Mouse (Mus musculus): Measurements from ENCODE around the gene Fam149a.

Fam149a gene

DNA sequence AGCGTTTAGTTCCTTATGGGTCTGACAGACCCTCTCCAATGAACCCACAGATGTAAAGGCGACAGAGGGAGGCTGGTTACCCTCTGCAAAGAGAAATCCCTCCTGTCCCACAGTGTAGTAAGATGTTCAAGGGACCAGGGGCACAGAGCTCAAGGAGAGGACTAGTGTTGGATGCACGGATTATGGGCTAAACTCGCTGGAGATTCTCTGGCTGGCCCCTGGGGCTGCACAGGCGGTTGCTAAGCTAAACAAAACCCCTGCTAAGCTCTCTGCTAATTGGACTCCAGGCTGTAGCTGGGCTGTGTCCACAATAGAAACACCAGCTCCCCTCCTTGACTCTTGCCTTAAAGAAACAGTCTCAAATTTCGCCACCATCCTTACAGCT lies at the start of gene Fam149a:
Gene Fam149a (minus strand): TSS at position 329 of the 385 bp plus-strand sequence.
- DNase-seq (ENCODE audit: inconsistent age in 2 of 2, low spot score in 1 of 2) = no peak

DNA sequence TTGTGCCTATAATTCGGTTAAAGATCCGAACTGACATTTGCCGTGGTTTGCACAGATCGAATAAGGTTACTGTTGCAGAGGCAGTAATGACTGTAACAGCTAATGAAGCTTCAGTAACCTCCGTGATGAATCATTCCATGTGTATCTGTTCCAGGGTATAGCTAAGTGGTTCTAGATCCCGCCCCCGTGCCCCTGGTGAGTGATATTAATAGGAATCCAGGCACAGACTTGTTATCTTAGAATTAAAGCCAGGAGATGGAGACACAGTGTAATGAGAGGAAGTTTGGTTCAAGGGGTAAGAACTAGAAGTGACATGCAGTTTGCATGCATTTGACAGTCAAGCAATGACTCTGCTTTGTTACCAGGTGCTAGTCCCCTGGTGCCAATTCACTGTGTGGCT lies 38.1 kb upstream of the Fam149a start:
- DNase-seq (ENCODE audit: inconsistent age in 2 of 2, low spot score in 1 of 2) = no peak

DNA sequence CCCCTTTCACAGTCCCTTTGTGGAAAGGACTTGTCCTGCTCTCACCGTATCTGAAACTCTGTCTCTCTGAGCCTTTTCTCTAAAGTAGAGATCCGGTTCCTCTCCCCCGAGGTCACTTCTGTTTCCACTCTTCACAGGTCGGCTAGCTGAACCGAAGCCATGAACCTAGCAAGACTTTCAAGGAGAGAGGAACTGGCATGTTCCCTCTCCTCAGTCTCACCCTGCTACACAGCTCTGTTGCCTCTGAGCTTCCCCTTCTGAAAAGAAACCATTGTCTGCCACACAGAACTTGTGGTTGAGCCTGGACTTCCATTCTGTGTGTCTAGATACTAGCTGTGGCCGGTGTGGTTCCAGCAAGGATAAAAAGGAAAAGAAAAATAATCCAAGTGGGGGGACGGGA lies 32.9 kb upstream of the Fam149a start:
- DNase-seq (ENCODE audit: inconsistent age in 2 of 2, low spot score in 1 of 2) = peak in 1 of 2 experiments; percentile 31

DNA sequence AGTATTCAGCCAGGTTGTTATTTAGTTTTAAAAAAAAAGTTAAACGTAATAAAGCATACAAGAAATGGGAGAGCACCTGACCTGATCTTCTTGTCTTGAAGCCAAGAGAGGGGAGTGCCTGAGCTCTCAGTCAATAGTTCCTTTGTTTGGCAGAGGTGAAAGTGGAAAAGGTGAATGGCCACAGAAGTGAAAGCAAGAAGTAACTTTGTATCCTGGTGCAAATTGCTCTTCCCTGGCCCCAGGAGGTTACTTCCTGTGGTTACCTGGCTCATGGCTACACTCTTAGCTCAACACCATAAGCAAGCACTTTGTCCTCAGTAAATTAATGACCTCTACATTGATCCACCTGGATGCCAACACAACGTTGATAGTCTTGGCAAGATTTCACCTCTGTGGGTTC lies 28.8 kb upstream of the Fam149a start, which contains the start of gene Tlr3:
Gene Tlr3 (minus strand): TSS at position 199 of the 400 bp plus-strand sequence.
- DNase-seq (ENCODE audit: inconsistent age in 2 of 2, low spot score in 1 of 2) = no peak

DNA sequence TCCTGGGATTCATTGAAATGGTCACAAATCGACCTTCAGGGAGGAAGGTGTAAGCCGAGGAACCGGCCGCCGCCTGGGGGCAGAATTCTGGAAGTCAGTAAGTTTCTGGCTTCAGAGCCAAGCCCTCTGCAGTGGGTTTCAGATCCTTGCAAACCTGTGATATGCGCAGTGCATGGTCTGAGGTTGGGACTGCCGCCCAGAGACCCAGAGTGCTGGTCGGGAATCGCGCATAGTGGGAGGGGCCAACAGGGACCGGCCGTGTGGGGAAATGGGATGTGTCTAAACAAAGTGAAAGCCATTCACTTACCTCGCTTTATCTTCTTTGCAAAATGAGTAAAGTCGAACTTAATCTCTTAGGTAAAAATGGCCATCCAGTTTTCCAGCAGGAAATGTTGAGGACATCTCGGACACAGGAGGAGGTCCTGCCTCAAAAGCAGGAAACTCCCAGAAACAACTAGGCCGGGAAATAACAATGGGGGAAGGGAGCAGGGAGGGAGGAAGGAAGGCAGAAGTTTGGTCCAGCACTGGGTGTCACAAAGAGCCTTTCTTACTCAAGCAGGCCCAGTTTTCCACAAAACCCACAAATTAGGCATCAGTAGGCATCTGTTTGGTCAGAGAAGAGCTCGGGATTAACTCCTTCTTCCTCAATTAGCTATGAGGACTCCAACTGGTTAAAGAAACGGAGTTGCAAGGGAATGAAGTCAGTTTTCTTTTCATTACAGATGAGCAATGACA lies 28.2 kb upstream of the Fam149a start:
- peak; percentile 79 to 93 for DNase-seq (ENCODE audit: inconsistent age in 2 of 2, low spot score in 1 of 2)

DNA sequence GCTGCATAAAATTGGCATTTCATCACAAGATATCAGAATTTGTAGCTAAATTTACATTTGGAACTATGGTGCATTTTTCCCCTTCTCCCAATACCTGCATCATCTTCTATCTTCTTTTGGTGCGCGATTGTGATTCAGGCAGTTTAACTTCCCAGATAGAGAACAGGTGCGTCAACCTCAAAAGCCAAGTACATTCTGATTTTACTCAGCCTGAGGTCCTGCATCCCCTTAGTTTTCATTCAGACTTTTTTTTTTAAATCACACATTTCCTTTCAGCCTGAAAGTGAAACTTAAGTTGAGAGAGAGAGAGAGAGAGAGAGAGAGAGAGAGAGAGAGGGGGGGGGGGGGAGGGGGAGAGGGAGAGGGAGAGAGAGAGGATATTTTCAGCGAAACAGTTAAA lies 27.6 kb upstream of the Fam149a start:
- DNase-seq (ENCODE audit: inconsistent age in 2 of 2, low spot score in 1 of 2) = peak in 1 of 2 experiments; percentile 44

DNA sequence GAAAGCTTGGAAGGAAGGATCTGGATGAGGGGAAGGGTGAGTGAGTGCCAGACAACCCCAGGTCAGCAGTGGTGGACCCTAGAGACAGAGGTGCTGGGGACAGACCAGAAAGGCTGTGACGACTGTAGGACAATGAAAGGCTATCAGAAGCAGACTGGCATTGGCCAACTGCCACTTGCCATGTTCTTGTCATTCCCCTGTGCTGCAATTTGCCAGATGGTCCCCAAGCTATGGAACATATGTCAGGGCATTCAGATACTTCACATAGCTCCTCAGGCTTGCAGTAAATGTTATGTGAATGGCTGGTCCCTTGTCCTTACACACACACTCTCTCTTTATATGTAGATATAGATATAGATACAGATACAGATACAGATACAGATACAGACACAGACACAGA lies 1.2 kb upstream of the Fam149a start:
- DNase-seq (ENCODE audit: inconsistent age in 2 of 2, low spot score in 1 of 2) = no peak

DNA sequence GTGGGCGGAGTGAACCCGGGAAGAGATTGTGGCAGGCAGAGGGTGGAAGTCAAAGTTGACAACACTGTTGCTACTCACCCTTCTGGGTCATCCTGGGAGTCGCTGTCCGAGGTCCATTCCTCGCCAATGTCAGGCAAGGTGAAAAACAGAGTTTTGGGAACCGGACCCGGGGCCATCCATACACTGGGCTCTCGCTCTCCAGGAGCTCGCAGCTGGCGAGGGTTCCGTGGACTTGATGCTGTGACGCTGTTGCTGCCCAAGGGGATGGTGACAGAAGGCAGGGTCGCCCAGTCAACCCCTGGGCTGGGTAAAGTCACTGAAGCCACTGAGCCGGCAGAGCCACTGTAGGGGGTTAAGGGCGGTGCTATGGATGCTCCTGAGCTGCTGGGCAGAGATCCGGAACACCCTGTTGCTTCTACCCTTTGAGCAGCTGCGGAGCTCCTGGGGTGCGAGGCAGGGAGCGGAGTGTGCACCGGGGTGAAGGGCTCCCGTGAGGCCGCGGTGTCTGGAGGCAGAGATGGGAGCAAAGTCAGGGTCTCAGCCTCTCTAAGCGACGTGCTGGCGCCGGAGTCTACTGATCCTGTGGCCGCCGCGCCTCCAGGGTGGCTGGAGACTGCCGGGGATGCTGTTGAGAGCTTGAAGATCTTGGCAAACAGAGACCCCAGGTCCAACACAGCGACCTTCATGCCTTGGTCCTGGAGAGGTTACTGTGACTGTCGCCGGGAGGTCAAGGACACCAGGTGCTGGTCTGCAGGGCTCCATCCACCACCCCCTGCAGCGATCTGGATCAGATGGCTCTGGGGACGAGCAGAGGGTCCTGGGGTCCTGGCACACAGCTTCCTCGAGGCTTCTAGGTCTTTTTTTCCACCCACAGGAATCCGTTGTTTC lies 772 bp downstream of the Fam149a start:
- no peak for DNase-seq (ENCODE audit: inconsistent age in 2 of 2, low spot score in 1 of 2)

DNA sequence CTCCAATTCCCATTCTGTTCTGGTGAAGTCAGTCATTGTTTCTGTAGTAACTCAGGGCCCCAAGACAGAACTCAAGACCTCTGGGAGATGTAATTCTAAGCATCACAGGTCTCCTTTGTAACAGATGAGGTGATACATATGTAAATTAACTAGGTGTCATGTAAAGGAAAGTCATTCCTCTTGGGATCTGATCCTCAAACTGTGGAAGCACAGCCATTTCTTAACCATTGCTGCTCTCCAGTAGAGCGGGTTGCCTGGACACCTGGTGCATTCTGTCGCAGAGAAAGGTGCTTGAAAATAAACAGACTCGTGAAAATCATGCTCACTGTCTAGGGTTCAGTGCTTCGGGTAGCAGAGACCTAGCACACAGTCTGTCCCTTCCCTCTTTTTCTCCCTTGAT lies 1.5 kb downstream of the Fam149a start:
- DNase-seq (ENCODE audit: inconsistent age in 2 of 2, low spot score in 1 of 2) = no peak

DNA sequence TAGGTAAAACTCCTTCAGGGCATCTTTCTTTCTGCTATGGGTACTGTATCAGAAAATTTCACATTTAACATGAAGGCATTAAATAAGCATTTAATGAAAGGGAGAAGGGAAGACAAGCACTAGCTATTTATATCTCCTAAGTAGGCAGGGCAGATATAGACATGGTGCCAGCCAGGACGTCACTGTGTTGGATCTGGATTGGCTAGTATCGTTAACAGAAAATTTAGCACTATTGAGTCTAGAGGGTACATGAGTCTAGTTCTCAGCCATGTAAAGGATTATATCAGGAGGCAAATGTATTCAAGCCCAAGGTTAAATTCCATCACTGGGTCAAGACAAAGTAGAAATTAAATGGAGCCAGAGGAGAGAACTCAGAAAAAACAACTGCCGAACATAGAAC lies 8.0 kb downstream of the Fam149a start:
- no peak for DNase-seq (ENCODE audit: inconsistent age in 2 of 2, low spot score in 1 of 2)

DNA sequence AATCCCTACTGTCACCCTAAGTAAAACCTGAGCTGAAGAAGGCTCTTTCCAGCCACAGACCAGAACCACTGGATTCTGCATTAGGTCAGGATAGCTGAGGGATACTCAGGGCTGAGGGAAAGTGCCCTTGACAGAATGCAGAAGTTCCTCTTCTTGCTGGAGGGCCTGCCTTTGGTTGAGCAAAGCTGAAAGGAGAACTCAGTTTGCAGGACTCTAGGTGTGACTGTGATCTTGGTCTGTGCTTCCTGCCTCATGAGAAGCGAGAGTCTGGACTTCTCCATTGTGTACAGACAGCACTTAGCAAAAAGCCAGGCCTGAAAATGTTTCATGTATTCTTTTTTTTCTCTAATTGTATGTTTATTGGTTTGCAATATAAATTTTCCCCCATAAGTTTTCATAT lies 14.9 kb downstream of the Fam149a start:
- DNase-seq (ENCODE audit: inconsistent age in 2 of 2, low spot score in 1 of 2) = no peak

DNA sequence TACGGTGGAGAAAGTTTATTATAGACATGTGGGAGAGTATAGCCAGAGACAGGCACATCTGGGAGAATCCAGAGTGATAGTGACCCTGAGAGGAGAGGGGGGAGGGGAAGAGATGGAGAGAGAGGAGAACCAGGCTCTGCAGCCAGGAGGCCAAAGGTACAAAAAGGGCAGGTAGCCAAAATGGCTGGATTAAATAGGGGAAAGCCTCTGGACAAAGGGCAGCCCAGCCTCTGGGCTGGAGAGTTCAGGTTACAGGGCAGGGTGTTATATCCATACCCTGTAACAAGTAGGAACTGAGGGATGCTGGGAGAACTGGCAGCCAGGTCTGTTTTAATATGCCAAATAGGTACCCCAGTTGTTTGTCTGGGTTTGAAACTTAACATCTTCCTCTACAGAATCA lies 18.9 kb downstream of the Fam149a start:
- DNase-seq (ENCODE audit: inconsistent age in 2 of 2, low spot score in 1 of 2) = no peak

DNA sequence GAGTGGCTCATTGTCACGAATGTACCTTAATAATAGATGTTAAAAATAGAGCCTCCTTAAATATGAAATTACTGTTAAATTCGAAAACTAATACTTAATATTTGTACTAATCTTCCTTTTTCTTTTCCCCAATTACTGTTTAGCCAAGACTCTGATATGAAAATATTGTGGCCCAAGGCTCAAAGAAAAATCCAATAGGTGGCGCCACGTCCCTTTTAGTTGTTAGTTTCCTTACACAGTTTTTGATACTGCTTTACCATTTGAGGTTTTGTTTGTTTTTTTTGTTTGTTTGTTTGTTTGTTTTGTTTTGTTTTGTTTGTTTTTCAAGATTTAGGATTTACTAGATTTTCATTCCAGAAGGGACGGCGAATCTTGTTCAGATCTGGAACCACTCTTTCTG lies 19.8 kb downstream of the Fam149a start:
- peak in 1 of 2 experiments; percentile 58 for DNase-seq (ENCODE audit: inconsistent age in 2 of 2, low spot score in 1 of 2)

DNA sequence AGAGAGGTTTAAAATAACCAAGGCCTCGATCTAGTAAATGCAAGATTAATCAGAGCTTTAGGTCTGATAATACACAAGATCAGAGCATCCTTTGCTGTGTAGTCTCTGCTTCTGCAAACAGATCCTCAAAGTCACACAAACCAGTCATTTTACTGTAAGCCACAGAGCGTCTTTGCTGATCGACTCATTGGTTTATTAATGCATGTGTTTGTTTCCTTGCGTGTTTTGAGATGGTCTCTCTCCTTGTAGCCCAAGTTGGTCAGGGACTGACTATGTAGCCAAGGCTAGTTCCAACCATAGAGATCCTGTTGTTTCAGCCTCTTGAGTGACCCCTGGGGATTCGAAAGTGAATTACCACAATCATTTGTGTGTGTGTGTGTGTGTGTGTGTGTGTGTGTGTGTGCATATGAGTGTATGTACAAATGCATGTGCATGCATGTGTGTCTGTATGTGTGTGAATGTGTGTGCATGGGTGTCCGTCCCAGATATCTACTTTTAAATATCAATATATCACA lies 22.9 kb downstream of the Fam149a start:
- no peak for DNase-seq (ENCODE audit: inconsistent age in 2 of 2, low spot score in 1 of 2)

DNA sequence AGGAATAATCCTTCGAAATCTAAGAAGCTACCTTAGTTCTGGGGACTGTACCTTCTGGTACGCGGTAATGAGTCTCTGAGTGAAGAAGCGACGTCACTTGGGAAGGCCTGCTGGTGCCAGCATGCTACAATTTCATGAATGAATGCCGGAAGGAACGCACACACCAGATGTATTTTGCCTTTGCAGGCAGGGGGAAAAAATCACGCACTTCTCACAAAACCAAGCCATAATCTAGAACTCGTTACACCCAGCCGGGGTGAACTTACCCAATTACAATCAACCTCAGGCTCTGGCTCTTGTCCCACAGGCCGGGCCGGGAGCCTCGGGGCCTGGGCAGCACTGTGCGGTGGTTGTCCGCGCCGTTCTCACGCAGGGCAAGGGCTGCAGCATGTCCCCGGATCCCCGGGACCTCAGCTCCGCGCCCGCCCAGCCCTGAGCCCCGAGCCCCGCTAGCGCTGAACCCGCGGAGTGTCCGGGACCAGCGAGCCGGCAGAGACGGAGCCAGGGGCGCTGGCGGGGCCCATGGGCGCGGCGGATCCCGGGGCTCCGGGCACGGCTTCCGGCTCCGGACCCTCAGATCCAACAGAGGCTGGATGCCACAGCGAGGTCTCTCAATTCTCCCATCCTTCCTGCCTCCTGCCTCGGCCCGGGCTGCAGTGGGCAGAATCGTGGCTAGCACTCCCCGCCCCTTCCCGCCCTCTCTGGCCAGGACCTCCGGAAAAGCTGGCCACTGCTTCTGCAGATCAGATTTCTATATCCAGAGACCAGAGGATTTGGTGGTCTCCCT lies 23.8 kb downstream of the Fam149a start:
- DNase-seq (ENCODE audit: inconsistent age in 2 of 2, low spot score in 1 of 2) = peak; percentile 39 to 83

DNA sequence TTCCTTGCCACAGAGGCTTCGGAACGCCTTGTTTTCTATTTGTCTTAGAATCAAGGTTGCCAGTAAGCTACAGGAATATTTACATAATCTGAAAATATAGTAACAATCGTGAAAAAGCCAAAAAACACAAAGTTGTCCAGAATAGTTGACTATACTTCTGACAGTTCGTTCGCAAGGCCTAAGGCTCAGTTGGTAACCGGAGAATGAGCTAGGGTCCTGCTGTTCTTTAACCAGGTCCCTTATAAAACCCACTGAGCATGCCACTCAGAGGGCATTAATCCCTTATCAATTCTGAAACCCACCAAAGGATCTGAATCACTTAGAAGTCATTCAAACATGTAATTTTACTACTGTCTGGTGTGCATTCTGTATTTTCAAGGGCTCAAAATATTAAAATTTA lies 26.3 kb downstream of the Fam149a start:
- no peak for DNase-seq (ENCODE audit: inconsistent age in 2 of 2, low spot score in 1 of 2)

DNA sequence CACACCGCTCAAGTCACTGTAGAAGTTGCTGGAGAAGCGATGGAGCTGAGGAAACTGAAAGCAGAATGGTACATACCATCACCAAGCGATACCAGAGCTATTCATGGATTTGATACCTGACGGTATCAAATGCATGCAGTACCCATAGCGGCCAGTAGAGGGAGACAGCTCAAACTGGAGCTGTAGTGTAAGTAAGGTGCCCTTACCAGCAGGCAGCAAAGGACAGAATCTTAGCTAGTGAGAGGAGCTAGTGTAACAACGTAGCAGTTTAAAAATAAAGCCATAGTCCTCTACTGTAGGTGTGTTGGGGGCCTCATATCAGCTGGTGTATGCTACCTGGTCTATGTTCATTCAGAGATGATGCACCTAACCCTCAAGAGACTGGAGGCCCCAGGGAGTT lies 37.1 kb downstream of the Fam149a start:
- DNase-seq (ENCODE audit: inconsistent age in 2 of 2, low spot score in 1 of 2) = peak; percentile 57 to 87

DNA sequence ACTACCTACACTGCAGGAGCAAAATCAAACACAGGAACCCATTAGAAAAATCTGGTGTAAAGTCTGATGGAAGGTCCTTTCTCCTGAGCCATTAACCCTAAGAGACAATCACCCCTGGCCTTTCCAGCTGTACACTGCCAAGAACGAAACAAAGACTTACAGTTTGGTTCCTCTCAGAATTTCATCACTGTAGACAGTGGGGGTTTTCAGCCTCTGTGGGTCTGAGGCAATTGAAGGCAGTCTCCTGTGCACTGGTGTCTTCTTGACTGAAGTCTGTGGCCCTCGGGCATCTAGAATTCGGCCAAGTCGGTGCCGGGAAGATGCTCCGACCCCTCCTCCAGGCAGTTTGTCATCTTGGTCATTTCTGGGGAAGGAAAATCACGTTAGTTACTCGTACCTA lies 37.8 kb downstream of the Fam149a start:
- no peak for DNase-seq (ENCODE audit: inconsistent age in 2 of 2, low spot score in 1 of 2)

DNA sequence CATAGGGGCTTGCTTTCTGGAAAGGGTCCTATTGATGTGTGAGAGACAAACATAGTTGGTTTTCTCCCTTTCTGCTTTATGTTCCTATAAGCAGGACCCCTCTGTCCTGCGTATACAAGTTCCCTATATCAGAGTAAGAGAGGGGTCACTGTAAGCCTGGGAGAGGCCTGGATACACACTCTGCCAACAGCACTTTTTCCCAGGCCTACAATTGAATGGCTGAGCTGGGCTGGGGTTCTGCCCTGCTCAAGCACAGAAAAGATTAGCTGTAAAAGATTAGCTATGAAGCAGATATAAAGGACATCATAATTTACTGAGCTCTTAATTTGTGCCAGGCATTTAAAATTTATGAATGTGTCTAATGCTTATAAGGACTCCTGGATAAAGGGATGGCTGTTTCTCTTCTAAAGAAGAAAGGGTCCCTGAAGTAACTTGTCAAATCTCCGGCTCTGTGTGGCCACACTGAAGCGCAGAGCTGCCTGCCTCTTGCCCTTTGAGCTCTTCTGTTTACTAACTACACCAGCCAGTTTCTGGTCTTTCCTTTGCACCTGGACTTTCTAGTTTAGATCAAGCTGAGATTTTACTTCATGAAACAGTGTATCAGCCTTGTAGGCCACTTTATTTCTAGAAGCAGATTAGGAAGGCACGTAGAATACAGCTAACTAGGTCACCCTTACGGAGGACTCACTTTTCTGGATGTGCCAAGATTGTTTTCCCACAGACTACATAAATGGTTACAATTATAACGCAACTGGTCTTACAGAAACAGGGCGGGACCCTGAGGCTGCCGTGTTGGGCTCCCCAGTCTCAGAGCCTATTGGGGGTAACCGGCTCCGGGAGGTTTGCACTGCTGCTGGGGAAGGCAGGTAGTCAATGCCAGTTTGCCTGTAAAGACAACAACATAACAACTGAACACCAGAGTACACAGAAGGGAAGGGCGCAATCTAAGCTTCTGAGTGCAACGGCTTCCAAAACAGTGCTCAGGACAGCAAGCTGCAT lies 40.2 kb downstream of the Fam149a start:
- DNase-seq (ENCODE audit: inconsistent age in 2 of 2, low spot score in 1 of 2) = no peak

DNA sequence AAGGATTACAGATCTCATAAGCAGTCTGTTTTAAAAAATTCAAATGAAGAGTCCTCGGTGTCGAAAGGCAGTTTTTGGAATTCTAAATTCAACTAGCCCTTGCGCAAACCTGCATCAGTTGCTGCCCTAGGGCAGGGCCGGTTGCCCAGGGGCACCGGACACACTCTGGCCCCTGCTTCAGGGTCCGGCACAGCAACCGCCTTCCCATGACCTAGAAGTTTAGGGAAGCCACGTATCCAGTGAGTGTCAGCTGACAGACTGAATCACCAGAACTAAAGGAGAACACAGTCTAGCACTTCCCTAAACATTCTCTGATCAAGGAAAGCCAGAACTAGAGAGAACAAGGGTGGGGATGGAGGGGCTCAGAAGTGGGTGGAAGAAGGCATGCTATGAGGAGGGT lies 48.6 kb downstream of the Fam149a start:
- peak; percentile 65 to 84 for DNase-seq (ENCODE audit: inconsistent age in 2 of 2, low spot score in 1 of 2)

Data from adrenal gland, adult (tissue).